Mouse (Mus musculus): Measurements from ENCODE around the gene Tango2.

DNA sequence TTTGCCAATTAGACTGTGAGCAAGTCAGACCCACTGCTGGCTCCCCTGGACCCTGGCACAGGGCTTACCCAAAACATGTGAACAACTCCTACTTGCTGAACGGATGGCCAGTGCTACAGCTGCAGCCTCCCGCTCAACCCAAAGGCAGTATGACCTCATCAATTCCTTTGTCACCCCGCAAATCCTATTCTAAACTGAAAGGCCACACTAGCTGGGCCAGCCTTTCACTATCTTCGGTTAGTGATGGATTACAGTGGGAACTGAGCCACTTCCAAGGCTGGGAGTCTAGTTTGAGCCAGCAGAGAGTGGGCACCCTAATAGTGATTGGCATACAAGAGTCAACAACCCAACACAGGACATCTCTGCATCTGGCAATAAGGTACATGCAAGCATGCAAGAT, 59.7 kb downstream of the Tango2 start:
- TF ChIP-seq POLR2A (IDR thresholded peaks at IDR 0.05; ENCODE audit: insufficient read length, low read depth) (no peak), E2F4 (IDR thresholded peaks at IDR 0.05; ENCODE audit: insufficient read depth) (no peak), MYOD1 (IDR thresholded peaks at IDR 0.05; ENCODE audit: control insufficient read depth in 1 of 3, insufficient read length in 2 of 3, low read depth in 2 of 3) (no peak)
